Mouse (Mus musculus) brain, embryonic 14.5 days (tissue): ENCODE data around the gene Gsg1l. TPM values are rescaled to one million over a fixed set of nuclear protein-coding genes. Genes with fewer than 3 reads are reported as not detected.

Experiments used
- DNase-seq: peaks from one replicate; pipeline ENCODE4 v3.0.0-alpha.2; 2011; ENCODE audit warnings: low read depth
- CTCF ChIP-seq: fragments of 200-500 bp; IDR thresholded peaks from 2 replicates; pipeline ENCODE4 v1.5.1; 2012; ENCODE audit warnings: inconsistent platforms, mild to moderate bottlenecking, moderate library complexity, borderline replicate concordance; ENCODE audit not compliant: insufficient read depth, insufficient read length; ENCODE audit errors: extremely low read depth
- POLR2A ChIP-seq: fragments of 200-500 bp; IDR thresholded peaks from 2 replicates; pipeline ENCODE4 v1.6.1; 2012; ENCODE audit warnings: mild to moderate bottlenecking, inconsistent platforms, borderline replicate concordance; ENCODE audit not compliant: poor library complexity, insufficient read depth, insufficient read length, severe bottlenecking; ENCODE audit errors: extremely low read depth
- polyA plus RNA-seq: library from polyadenylated mRNA; depleted of rRNA; stranded (reverse); fragments of >200 nt; gene quantifications from 2 replicates; pipeline ENCODE4 v1.2.3, GENCODE M21; 2012

Gsg1l gene
- polyA plus RNA-seq, 1 experiment: 26.6 TPM

DNA sequence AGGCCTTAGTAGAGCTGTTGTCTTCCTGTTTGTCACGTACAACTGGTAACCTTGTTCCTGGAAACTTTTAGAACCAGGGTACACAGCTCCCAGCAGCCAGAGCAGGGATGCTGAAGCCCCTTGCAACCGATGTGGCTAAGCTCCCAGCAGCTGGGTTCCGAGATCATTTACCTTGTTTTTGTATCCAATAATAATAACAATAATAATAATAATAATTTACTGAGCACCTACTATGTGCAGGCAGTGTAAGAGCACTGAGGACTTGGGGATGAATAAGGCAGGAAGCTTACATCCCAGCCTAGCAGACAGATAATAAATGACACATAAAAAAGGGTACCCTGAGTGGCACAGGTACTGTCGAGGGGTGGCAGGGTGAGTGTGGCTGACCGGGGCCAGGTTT lies 42.4 kb downstream of the Gsg1l start:
- no peak for DNase-seq
- no peak for TF ChIP-seq POLR2A
- TF ChIP-seq CTCF: no peak

GRCm38 (mm10) chr7:126039247-126039835 lies 42.9 kb downstream of the Gsg1l start:
- DNase-seq: no peak
- TF ChIP-seq CTCF (no peak), POLR2A (no peak)

GRCm38 (mm10) chr7:126038366-126039246 lies 43.6 kb downstream of the Gsg1l start:
- DNase-seq: peak; percentile 85
- TF ChIP-seq CTCF: no peak
- TF ChIP-seq POLR2A: no peak

- TF ChIP-seq POLR2A (no peak), CTCF (no peak)
- peak; percentile 89 for DNase-seq
These were observed 46.9 kb downstream of the Gsg1l start for GRCm38 (mm10) chr7:126035332-126035731.

GRCm38 (mm10) chr7:126032776-126033209 lies 49.4 kb downstream of the Gsg1l start:
- peak; percentile 90 for DNase-seq

DNA sequence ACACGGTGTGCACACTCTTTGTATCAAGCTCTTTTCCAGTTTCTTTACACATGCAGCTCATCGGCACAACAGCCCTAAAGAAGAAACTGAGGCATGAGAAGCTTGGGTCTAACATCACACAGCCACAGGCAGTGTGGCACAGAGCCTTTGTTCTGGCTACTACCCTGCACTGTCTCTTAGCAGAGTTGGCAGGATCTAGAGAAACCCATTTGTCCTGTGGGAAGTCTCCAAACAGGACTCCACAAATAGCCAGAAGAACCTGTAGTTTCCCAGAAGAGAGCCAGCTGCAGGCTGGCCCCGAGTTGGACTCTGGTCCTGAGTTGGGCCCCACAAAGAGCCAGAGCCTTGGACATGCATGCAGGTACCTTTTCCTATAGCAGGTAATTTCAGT lies 49.9 kb downstream of the Gsg1l start:
- peak; percentile 66 for DNase-seq
- TF ChIP-seq POLR2A (no peak), CTCF (no peak)

More at GRCm38 (mm10) chr7:126032776-126033209, 49.4 kb downstream of the Gsg1l start:
- TF ChIP-seq CTCF: no peak
- TF ChIP-seq POLR2A: no peak

- TF ChIP-seq CTCF (no peak), POLR2A (no peak)
- DNase-seq: peak; percentile 93
These were observed 50.4 kb downstream of the Gsg1l start for GRCm38 (mm10) chr7:126031598-126032364.

GRCm38 (mm10) chr7:126027410-126027809 lies 54.8 kb downstream of the Gsg1l start:
- DNase-seq: peak; percentile 36
- no peak for TF ChIP-seq POLR2A
- TF ChIP-seq CTCF: no peak

DNA sequence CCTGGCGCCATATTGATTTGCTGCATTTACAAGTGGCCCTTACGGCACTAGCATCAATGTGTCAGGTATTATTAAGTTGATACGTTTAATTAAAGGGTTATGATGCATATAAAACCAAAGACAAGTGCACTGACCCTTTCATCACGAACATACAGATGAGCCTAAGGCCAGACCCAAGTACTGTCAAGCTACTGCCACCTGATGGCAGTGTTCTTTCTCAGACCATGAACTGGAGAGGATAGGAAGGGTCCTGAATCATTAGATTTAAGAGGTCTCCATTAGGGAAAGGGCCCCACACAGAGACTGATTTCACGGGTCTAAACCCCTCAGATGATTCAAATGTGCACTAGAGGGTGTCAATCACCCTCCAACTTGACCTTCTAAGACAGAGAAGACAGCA lies 55.6 kb downstream of the Gsg1l start:
- DNase-seq: peak; percentile 41
- TF ChIP-seq CTCF: peak; percentile 39; the same call in 1 of the 2 replicates
- TF ChIP-seq POLR2A: no peak

DNA sequence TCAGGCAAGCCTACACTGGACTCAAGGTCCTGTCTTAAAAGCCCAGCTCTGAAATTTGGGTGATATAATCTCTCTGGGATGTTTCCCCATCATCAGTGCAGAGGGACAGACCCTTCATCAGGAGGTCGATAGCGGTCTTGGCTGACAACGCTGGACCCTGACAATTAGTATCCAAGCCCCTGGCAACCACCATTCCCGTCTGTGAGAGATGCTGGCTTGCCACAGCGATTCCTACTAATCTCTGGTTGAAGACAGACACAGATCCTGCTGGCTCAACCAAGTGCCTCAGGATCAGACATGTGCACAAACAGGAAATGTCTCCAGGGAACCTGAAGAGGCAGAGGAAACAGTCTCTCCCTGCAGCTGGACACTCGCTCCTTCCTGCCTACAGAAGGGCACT lies 62.2 kb downstream of the Gsg1l start:
- no peak for TF ChIP-seq POLR2A
- no peak for TF ChIP-seq CTCF
- DNase-seq: peak; percentile 45

DNA sequence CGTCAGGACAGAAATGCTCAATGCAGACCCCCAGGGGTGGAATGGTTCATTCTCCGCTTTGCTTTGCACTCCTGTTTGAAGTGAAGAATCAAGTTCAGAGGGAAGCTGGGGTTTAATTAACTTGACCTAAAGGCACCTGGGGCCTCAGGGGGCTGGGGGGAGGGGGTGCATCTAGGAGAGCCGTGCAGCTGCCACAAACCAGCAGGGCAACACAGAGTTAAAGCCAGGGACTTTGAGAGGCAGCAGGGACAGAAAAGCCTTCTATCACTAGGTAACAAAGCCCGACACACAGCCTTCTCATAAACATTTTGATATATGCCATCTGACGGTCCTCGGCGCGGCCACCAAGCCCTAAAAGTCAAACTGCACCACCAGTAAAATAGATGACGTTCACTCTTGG lies 62.9 kb downstream of the Gsg1l start:
- DNase-seq: peak; percentile 51
- TF ChIP-seq CTCF (no peak), POLR2A (no peak)

DNA sequence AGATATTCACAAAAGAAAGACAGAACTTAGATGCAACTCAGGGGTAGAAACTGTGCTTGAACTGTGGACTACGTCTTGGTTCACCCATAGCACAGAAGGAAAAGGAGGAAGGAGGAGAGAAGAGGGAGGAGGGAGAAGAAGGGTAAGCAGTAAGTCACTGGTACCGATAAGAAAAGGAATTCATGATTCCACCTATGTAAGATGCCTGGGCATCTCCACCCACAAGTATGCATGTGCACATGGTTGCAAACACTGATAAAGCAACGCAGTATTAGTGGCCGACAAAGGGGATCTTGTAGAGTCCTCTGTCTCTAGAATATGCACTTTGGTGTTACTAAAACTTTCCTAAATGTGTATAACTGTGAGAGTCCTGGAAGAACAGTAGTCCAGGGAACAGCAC lies 64.8 kb downstream of the Gsg1l start:
- TF ChIP-seq CTCF (no peak), POLR2A (no peak)
- DNase-seq: no peak
